Mouse (Mus musculus) liver, adult 10 weeks (tissue): ENCODE measurements around the gene Epb41. TPM values are rescaled to one million over a fixed set of nuclear protein-coding genes. Genes with fewer than 3 reads are reported as not detected.

Experiments used
- polyA plus RNA-seq: library from polyadenylated mRNA; stranded (reverse); fragments of 350-450 nt; fragmentation: Illumina TruSeq; extraction: RNeasy Lipid Tissue Mini Kit (QIAGEN cat#74804); gene quantifications from one replicate; pipeline ENCODE4 v1.2.3, GENCODE M21; 2014; ENCODE audit warnings: low read depth, low replicate concordance

The Epb41 gene
- 50.2 TPM for polyA plus RNA-seq

DNA sequence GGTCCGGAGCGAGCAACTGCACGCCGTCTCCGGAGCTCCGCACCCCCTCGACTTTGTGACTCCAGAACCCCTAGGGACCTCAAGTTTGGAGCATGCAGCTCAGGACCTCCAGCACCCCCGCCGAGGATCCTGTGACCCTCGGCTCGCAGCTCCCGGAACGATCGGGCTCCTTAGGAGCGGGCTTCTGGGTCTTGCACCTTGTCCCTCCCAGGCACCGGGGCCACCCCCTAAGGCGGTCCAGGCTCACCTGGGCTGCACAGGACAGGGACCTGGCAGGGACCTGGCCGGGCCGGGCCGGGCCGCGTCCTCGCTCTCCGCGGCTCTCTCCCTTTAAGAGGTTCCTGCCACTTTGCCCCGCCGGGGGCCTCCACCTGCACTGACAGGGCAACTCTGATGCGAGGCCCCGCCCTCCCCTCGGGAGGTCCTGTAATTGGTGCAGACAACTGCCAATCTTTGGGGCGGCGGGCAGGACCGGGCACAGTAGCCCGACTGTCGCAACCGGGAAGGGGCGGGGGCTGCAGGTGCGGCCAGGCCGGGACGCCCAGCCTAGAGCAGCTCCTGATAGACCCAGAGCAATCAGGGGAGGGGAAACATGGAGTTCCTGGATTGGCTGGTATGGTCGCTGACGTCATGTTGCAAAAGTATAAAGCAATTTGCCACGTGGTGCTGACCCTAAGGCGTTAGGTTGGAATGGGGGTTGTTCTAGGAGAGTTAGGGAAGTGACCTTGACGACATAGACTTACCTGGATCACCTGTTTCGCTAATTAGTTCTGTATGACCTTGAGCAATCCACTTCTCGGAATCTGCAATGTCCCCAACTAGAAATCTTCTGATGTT is at the start of gene Epb41:
Gene Epb41, minus strand, starts transcription at position 389 of the 837 bp plus-strand sequence.

DNA sequence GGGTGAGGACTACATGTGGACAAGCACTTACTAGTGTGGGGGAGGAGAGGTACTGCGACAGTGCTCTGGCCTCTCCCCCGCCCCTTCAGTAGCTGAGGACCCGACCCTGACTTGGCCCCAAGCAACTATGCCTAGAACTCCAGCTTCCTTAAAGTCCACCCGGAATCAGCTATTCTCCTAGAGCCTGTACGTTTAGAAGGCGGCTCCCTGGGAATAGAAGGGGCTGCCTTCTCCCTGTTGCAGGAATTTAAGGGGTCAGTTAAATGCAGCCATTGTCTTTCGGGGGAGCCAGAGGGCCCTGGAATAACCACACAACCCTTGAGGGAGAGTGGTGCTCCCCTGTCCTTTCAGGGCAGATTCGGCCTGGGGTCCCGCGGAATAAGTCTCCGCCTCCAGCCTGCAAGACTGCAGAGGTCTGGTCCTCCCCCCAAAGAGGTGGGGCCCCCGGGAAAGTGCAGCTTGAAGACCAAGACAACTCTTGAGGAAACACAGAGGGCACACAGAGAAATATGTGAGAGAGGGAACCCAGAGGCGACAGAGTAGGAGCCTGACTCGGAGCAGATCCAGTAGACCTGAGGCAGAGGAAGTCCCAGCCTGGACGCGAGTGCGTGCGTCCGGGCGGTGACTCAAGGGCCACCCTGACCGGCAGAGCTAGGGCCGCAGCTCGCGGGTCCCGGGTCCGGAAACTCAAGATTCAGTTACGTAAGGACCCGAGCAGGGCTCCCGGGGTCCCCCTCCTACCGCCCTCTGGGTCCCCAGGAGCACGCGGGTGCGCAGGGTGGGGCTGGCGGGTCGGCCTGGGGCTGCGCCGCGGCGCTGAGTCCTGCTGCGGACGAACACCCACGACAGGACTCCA is 816 bp downstream of the Epb41 start, which contains the start of gene Gm10300:
Gene Gm10300, plus strand, starts transcription at position 621 of the 856 bp plus-strand sequence.

DNA sequence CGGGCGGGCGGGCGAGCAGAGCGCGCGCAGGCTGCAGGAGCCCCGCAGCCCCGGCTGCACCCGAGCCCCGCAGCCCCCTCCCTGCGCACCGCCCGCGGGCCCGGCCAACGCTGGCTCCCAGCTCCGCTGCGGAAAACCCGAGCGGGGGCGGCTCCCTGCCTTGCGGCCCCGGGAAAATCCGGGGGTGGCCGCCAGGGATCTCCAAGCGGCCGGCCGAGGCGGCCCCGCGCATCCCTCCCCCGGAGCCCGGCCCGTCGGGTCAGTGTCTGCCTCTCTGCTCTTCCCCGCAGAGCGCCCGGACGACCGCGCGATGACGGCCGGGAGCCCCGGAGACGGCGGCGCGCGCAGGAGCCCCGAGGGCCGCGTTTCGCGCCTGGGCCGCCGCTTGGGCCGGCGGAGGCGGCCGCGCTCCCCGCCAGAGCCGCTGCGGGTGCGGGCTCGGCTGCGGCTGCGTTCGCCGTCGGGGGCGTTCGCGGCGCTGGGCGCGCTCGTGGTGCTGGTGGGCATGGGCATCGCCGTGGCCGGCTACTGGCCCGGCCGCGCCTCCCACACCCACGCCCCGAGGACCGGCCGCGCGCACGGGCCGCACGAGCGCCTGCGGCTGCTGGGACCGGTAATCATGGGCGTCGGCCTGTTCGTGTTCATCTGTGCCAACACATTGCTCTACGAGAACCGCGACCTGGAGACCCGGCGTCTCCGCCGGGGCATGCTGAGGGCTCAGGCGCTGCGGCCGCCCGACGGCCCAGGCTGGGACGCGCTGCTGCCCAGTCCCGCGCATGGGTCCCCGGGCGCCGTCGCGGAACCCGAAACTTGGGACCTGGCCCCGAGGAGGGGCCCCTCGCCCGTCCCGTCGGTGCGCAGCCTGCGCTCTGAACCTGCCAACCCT is 153.4 kb downstream of the Epb41 start, which contains the start of gene Tmem200b:
Gene Tmem200b, plus strand, starts transcription at position 311 of the 886 bp plus-strand sequence.

Other genes with a start within 250 kb of the Epb41 start
- gene Ptpru, start 237.0 kb downstream of the Epb41 start, polyA plus RNA-seq: not detected
- 8.8 TPM for gene Mecr, start 231.9 kb downstream of the Epb41 start, polyA plus RNA-seq
- 11.7 TPM for gene Srsf4, start 201.7 kb downstream of the Epb41 start, polyA plus RNA-seq
- gene Tmem200b, start 153.6 kb downstream of the Epb41 start, polyA plus RNA-seq: not detected
- not detected for gene Gm10300, start 624 bp downstream of the Epb41 start, polyA plus RNA-seq
- not detected for gene Oprd1, start 69.2 kb upstream of the Epb41 start, polyA plus RNA-seq
- gene Ythdf2, start 137.0 kb upstream of the Epb41 start, polyA plus RNA-seq: 26.6 TPM
- gene Gmeb1, start 186.3 kb upstream of the Epb41 start, polyA plus RNA-seq: 2.3 TPM
- 9.1 TPM for gene Taf12, start 199.1 kb upstream of the Epb41 start, polyA plus RNA-seq
- gene Rab42, start 228.1 kb upstream of the Epb41 start, polyA plus RNA-seq: not detected